Mouse (Mus musculus): ENCODE data around the gene Otog. TPM values are rescaled to one million over a fixed set of nuclear protein-coding genes. Genes with fewer than 3 reads are reported as not detected.

Gene Otog
- polyA plus RNA-seq, 1 experiment from 2014 or later, result 0.04 TPM

- H3K36me3 ChIP-seq, result no peaks in the 10 kb centered on the region
- 71% methylated on average over 3 of the region's 3 CpGs for WGBS
- H3K4me2 ChIP-seq, result no peak overlapping the region
- no peak overlapping the region for H3K27ac ChIP-seq (replicated peaks)
- no peaks in the 10 kb centered on the region; the same call in 1 of the 2 replicates for H3K27me3 ChIP-seq (replicated peaks)
- no peak overlapping the region for H3K4me3 ChIP-seq
- H3K9me3 ChIP-seq, result no peaks in the 10 kb centered on the region
- H3K9ac ChIP-seq, result no peak overlapping the region
- H3K4me1 ChIP-seq, result peaks cover 9% of the 10 kb centered on the region
- no peak for ATAC-seq (ENCODE audit: extremely low read depth, insufficient number of reproducible peaks, low FRiP score, low TSS enrichment)
Measured at GRCm38 (mm10) chr7:46321242-46321641, 80.5 kb downstream of the Otog start.

- H3K27me3 ChIP-seq (replicated peaks), result no peaks in the 10 kb centered on the region; the same call in 1 of the 2 replicates
- no peaks in the 10 kb centered on the region for H3K36me3 ChIP-seq
- H3K4me1 ChIP-seq, result no peaks in the 10 kb centered on the region
- no peak overlapping the region for H3K4me2 ChIP-seq
- H3K4me3 ChIP-seq, result no peak overlapping the region
- no peak overlapping the region for H3K9ac ChIP-seq
- ATAC-seq (ENCODE audit: extremely low read depth, insufficient number of reproducible peaks, low FRiP score, low TSS enrichment), result no peak
- no peak overlapping the region for H3K27ac ChIP-seq (replicated peaks)
- WGBS, result 50% methylated on average over 4 of the region's 4 CpGs
- H3K9me3 ChIP-seq, result no peaks in the 10 kb centered on the region
Measured at GRCm38 (mm10) chr7:46327896-46328295, 87.1 kb downstream of the Otog start.

GRCm38 (mm10) chr7:46337397-46337796 lies 96.6 kb downstream of the Otog start:
- H3K36me3 ChIP-seq, result no peaks in the 10 kb centered on the region
- ATAC-seq (ENCODE audit: extremely low read depth, insufficient number of reproducible peaks, low FRiP score, low TSS enrichment), result no peak
- no peak overlapping the region for H3K27ac ChIP-seq (replicated peaks)
- 85% methylated on average over 9 of the region's 9 CpGs for WGBS
- no peaks in the 10 kb centered on the region for H3K4me1 ChIP-seq
- H3K9me3 ChIP-seq, result no peaks in the 10 kb centered on the region
- H3K4me3 ChIP-seq, result no peak overlapping the region
- H3K9ac ChIP-seq, result no peak overlapping the region
- H3K4me2 ChIP-seq, result no peak overlapping the region
- peaks cover 3% of the 10 kb centered on the region for H3K27me3 ChIP-seq (replicated peaks)

- no peak overlapping the region for H3K9ac ChIP-seq
- H3K9me3 ChIP-seq, result no peaks in the 10 kb centered on the region
- H3K27ac ChIP-seq (replicated peaks), result no peak overlapping the region
- H3K27me3 ChIP-seq (replicated peaks), result peaks cover 3% of the 10 kb centered on the region; the same call in 1 of the 2 replicates
- H3K4me1 ChIP-seq, result no peaks in the 10 kb centered on the region
- WGBS, result 39% methylated on average over 3 of the region's 3 CpGs
- ATAC-seq (ENCODE audit: extremely low read depth, insufficient number of reproducible peaks, low FRiP score, low TSS enrichment), result no peak
- no peak overlapping the region for H3K4me2 ChIP-seq
- H3K4me3 ChIP-seq, result no peak overlapping the region
- H3K36me3 ChIP-seq, result no peaks in the 10 kb centered on the region
Measured at GRCm38 (mm10) chr7:46339818-46340217, 99.0 kb downstream of the Otog start.

GRCm38 (mm10) chr7:46340295-46340694 lies 99.5 kb downstream of the Otog start:
- Histone ChIP-seq H3K27me3 (replicated peaks) (0 out of 2 replicates have a peak, but pooled peaks cover under 1% of the 10 kb centered on the region), H3K27ac (replicated peaks) (no peak overlapping the region), H3K4me3 (no peak overlapping the region), H3K9ac (no peak overlapping the region), H3K9me3 (no peaks in the 10 kb centered on the region), H3K36me3 (no peaks in the 10 kb centered on the region), H3K4me1 (no peaks in the 10 kb centered on the region), H3K4me2 (no peak overlapping the region)
- no peak for ATAC-seq (ENCODE audit: extremely low read depth, insufficient number of reproducible peaks, low FRiP score, low TSS enrichment)
- 76% methylated on average over 5 of the region's 5 CpGs for WGBS

- Histone ChIP-seq H3K9me3 (no peaks in the 10 kb centered on the region), H3K4me1 (no peaks in the 10 kb centered on the region), H3K4me3 (no peak overlapping the region), H3K4me2 (no peak overlapping the region), H3K27ac (replicated peaks) (no peak overlapping the region), H3K9ac (no peak overlapping the region), H3K27me3 (replicated peaks) (peaks cover 6% of the 10 kb centered on the region), H3K36me3 (no peaks in the 10 kb centered on the region)
- WGBS, result 79% methylated on average over 9 of the region's 9 CpGs
- ATAC-seq (ENCODE audit: extremely low read depth, insufficient number of reproducible peaks, low FRiP score, low TSS enrichment), result no peak
Measured at GRCm38 (mm10) chr7:46341471-46341870, 100.7 kb downstream of the Otog start.

GRCm38 (mm10) chr7:46347692-46348091 lies 106.9 kb downstream of the Otog start:
- H3K27me3 ChIP-seq (replicated peaks), result peaks cover 62% of the 10 kb centered on the region

GRCm38 (mm10) chr7:46348813-46349212 lies 108.0 kb downstream of the Otog start:
- 6% methylated on average over 36 of the region's 36 CpGs for WGBS
- Histone ChIP-seq H3K27me3 (replicated peaks) (peaks cover 69% of the 10 kb centered on the region), H3K36me3 (no peaks in the 10 kb centered on the region), H3K4me2 (no peak overlapping the region), H3K9me3 (no peaks in the 10 kb centered on the region), H3K9ac (no peak overlapping the region), H3K27ac (replicated peaks) (no peak overlapping the region), H3K4me1 (no peaks in the 10 kb centered on the region), H3K4me3 (no peak overlapping the region)
- no peak for ATAC-seq (ENCODE audit: extremely low read depth, insufficient number of reproducible peaks, low FRiP score, low TSS enrichment)

More at GRCm38 (mm10) chr7:46347692-46348091, 106.9 kb downstream of the Otog start:
- no peak for ATAC-seq (ENCODE audit: extremely low read depth, insufficient number of reproducible peaks, low FRiP score, low TSS enrichment)
- H3K27ac ChIP-seq (replicated peaks), result no peak overlapping the region
- no peaks in the 10 kb centered on the region for H3K4me1 ChIP-seq
- H3K4me2 ChIP-seq, result no peak overlapping the region
- no peaks in the 10 kb centered on the region for H3K9me3 ChIP-seq
- WGBS, result 52% methylated on average over 4 of the region's 4 CpGs
- no peak overlapping the region for H3K9ac ChIP-seq
- no peak overlapping the region for H3K4me3 ChIP-seq
- no peaks in the 10 kb centered on the region for H3K36me3 ChIP-seq

GRCm38 (mm10) chr7:46350119-46350702 lies 109.4 kb downstream of the Otog start:
- H3K27me3 ChIP-seq (replicated peaks), result peaks cover 69% of the 10 kb centered on the region
- H3K9ac ChIP-seq, result no peak overlapping the region
- no peak for ATAC-seq (ENCODE audit: extremely low read depth, insufficient number of reproducible peaks, low FRiP score, low TSS enrichment)
- WGBS, result 47% methylated on average over 9 of the region's 9 CpGs
- H3K4me1 ChIP-seq, result no peaks in the 10 kb centered on the region
- H3K9me3 ChIP-seq, result no peaks in the 10 kb centered on the region
- no peak overlapping the region for H3K4me3 ChIP-seq
- H3K36me3 ChIP-seq, result no peaks in the 10 kb centered on the region
- H3K4me2 ChIP-seq, result no peak overlapping the region
- no peak overlapping the region for H3K27ac ChIP-seq (replicated peaks)

- H3K4me3 ChIP-seq, result no peak overlapping the region
- H3K4me2 ChIP-seq, result no peak overlapping the region
- no peak overlapping the region for H3K9ac ChIP-seq
- no peaks in the 10 kb centered on the region for H3K9me3 ChIP-seq
- ATAC-seq (ENCODE audit: extremely low read depth, insufficient number of reproducible peaks, low FRiP score, low TSS enrichment), result no peak
- H3K27me3 ChIP-seq (replicated peaks), result peaks cover 69% of the 10 kb centered on the region
- 52% methylated on average over 2 of the region's 2 CpGs for WGBS
- no peaks in the 10 kb centered on the region for H3K4me1 ChIP-seq
- no peak overlapping the region for H3K27ac ChIP-seq (replicated peaks)
- H3K36me3 ChIP-seq, result no peaks in the 10 kb centered on the region
Measured at GRCm38 (mm10) chr7:46352748-46353147, 112.0 kb downstream of the Otog start.

GRCm38 (mm10) chr7:46353216-46353615 lies 112.4 kb downstream of the Otog start:
- H3K4me3 ChIP-seq, result no peak overlapping the region
- peaks cover 64% of the 10 kb centered on the region for H3K27me3 ChIP-seq (replicated peaks)
- H3K9me3 ChIP-seq, result no peaks in the 10 kb centered on the region
- 57% methylated on average over 8 of the region's 8 CpGs for WGBS
- H3K36me3 ChIP-seq, result no peaks in the 10 kb centered on the region
- no peak overlapping the region for H3K4me2 ChIP-seq
- no peak overlapping the region for H3K27ac ChIP-seq (replicated peaks)
- no peak overlapping the region for H3K9ac ChIP-seq
- H3K4me1 ChIP-seq, result no peaks in the 10 kb centered on the region
- ATAC-seq (ENCODE audit: extremely low read depth, insufficient number of reproducible peaks, low FRiP score, low TSS enrichment), result no peak

- WGBS, result 37% methylated on average over 4 of the region's 4 CpGs
- Histone ChIP-seq H3K9me3 (no peaks in the 10 kb centered on the region), H3K27ac (replicated peaks) (no peak overlapping the region), H3K9ac (no peak overlapping the region), H3K4me3 (no peak overlapping the region), H3K27me3 (replicated peaks) (peaks cover 63% of the 10 kb centered on the region), H3K36me3 (no peaks in the 10 kb centered on the region), H3K4me2 (no peak overlapping the region), H3K4me1 (no peaks in the 10 kb centered on the region)
- no peak for ATAC-seq (ENCODE audit: extremely low read depth, insufficient number of reproducible peaks, low FRiP score, low TSS enrichment)
Measured at GRCm38 (mm10) chr7:46353875-46354274, 113.1 kb downstream of the Otog start.
